Mouse (Mus musculus) fat pad, adult 2 months (tissue): ENCODE measurements around the gene Sirt4.
"Not testable (repeated sequence)": the region's sequence is repeated elsewhere in the genome, so short reads cannot be mapped to it uniquely, and the experiment has no call there.

Source experiments
- DNase-seq: peaks from one replicate; pipeline ENCODE4 v3.0.0-alpha.2; 2011; ENCODE audit warnings: low read depth, low spot score; ENCODE audit errors: extremely low read depth

Sirt4 gene

GRCm38 (mm10) chr5:115483947-115484920 is at the start of gene Sirt4:
Sirt4 (minus strand) TSS chr5:115484725.
- peak; percentile 93 for DNase-seq

- no peak for DNase-seq
Measured at GRCm38 (mm10) chr5:115531671-115532270, 47.2 kb upstream of the Sirt4 start.

GRCm38 (mm10) chr5:115530447-115530809 is 45.9 kb upstream of the Sirt4 start:
- DNase-seq: no peak

GRCm38 (mm10) chr5:115529742-115530446 is 45.4 kb upstream of the Sirt4 start:
- no peak for DNase-seq

- DNase-seq: no peak
Measured at GRCm38 (mm10) chr5:115529364-115529741, 44.8 kb upstream of the Sirt4 start.

GRCm38 (mm10) chr5:115528128-115528527 is 43.6 kb upstream of the Sirt4 start:
- no peak for DNase-seq

GRCm38 (mm10) chr5:115526456-115527202 is 42.1 kb upstream of the Sirt4 start:
- DNase-seq: no peak

GRCm38 (mm10) chr5:115525943-115526342 is 41.4 kb upstream of the Sirt4 start:
- DNase-seq: no peak

GRCm38 (mm10) chr5:115525416-115525815 is 40.9 kb upstream of the Sirt4 start:
- no peak for DNase-seq

- no peak for DNase-seq
Measured at GRCm38 (mm10) chr5:115524471-115524870, 39.9 kb upstream of the Sirt4 start.

GRCm38 (mm10) chr5:115523971-115524370 is 39.4 kb upstream of the Sirt4 start:
- no peak for DNase-seq

- no peak for DNase-seq
Measured at GRCm38 (mm10) chr5:115522981-115523499, 38.5 kb upstream of the Sirt4 start.

- DNase-seq: no peak
Measured at GRCm38 (mm10) chr5:115522531-115522930, 38.0 kb upstream of the Sirt4 start.

GRCm38 (mm10) chr5:115521553-115522461 is 37.3 kb upstream of the Sirt4 start:
- no peak for DNase-seq

GRCm38 (mm10) chr5:115520325-115520869 is 35.9 kb upstream of the Sirt4 start:
- DNase-seq: no peak

- DNase-seq: not testable (repeated sequence)
Measured at GRCm38 (mm10) chr5:115518214-115518613, 33.7 kb upstream of the Sirt4 start.

- DNase-seq: no peak
Measured at GRCm38 (mm10) chr5:115517501-115517900, 33.0 kb upstream of the Sirt4 start.

- DNase-seq: no peak
Measured at GRCm38 (mm10) chr5:115516908-115517307, 32.4 kb upstream of the Sirt4 start.
